Mouse (Mus musculus): ENCODE measurements at regions not wholly inside any gene's neighbourhood (a gene's known extent, or its start where the extent isn't known, plus 50 kb on each side); places are given as distances from the start of the nearest gene placed in this dataset.
"Not testable (repeated sequence)": the region's sequence is repeated elsewhere in the genome, so short reads cannot be mapped to it uniquely, and the experiment has no call there.

DNA sequence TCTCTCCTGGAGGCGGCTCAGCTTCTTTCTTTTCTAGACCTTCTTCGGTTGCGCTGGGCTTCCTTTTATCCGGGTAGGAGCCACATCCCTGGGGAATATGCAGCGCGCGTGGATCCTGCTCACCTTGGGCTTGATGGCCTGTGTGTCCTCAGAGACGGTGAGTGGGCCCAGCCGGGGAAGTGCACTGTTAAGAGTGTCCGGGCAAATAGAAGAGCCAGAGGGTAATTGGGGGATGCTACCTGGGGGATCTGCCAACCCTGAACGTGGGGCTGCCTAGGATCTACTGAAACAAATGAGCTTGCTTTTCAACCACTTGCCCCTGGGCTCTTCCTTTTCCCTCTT is 534.6 kb downstream of the Sema5a start:
- WGBS (ENCODE audit: insufficient replicate concordance): 15% methylated on average over 11 of the region's 11 CpGs
- peak overlapping the region; percentile 43 for H3K4me2 ChIP-seq (ENCODE audit: low read depth)
- H3K9me3 ChIP-seq (ENCODE audit: control insufficient read depth, low read length); H3K36me3 ChIP-seq (replicated peaks; ENCODE audit: control insufficient read depth, insufficient read depth, low read depth); H3K9ac ChIP-seq (replicated peaks); ATAC-seq (ENCODE audit: insufficient read depth); H3K4me1 ChIP-seq (replicated peaks; ENCODE audit: control insufficient read depth in 2 of 2, insufficient read depth in 2 of 2, low read length in 1 of 2); DNase-seq (ENCODE audit: low read depth in 3 of 3, low spot score in 3 of 3); H3K27ac ChIP-seq; H3K27me3 ChIP-seq (ENCODE audit: control insufficient read depth, insufficient read depth, low read length): not testable (repeated sequence)
- H3K4me3 ChIP-seq (ENCODE audit: insufficient read depth in 1 of 2, low read depth in 2 of 2, low read length in 2 of 2): peak overlapping the region; percentile 32 to 43; a peak in 2 of 4 replicates

DNA sequence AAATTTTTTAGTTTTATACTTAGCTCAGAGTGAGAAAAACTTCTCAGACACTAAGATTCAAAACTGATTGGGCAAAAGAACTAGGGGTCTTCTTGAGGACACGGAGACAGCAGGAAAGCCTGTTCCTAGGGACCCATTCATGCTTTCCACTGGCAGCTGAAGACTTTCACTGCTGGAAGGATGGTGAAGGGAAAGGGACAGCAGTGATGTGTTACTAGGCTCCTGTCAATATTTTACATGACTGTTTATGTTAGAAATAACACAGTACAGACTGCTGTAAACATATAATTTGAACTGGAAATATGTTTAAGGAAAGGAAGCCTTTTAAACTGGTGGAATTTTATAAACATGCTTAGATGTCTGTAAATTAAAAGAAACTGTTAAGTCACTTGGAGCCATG is 537.0 kb downstream of the Sema5a start:
- 62% methylated on average over 1 of the region's 1 CpGs for WGBS (ENCODE audit: insufficient replicate concordance)
- H3K9me3 ChIP-seq (ENCODE audit: control insufficient read depth, low read length); H3K9ac ChIP-seq (replicated peaks); H3K4me2 ChIP-seq (ENCODE audit: low read depth); H3K36me3 ChIP-seq (replicated peaks; ENCODE audit: control insufficient read depth, insufficient read depth, low read depth); H3K4me1 ChIP-seq (replicated peaks; ENCODE audit: control insufficient read depth in 2 of 2, insufficient read depth in 2 of 2, low read length in 1 of 2); H3K27ac ChIP-seq; H3K27me3 ChIP-seq (ENCODE audit: control insufficient read depth, insufficient read depth, low read length); H3K4me3 ChIP-seq (ENCODE audit: insufficient read depth in 1 of 2, low read depth in 2 of 2, low read length in 2 of 2); DNase-seq (ENCODE audit: low read depth in 3 of 3, low spot score in 3 of 3); ATAC-seq (ENCODE audit: insufficient read depth): not testable (repeated sequence)

DNA sequence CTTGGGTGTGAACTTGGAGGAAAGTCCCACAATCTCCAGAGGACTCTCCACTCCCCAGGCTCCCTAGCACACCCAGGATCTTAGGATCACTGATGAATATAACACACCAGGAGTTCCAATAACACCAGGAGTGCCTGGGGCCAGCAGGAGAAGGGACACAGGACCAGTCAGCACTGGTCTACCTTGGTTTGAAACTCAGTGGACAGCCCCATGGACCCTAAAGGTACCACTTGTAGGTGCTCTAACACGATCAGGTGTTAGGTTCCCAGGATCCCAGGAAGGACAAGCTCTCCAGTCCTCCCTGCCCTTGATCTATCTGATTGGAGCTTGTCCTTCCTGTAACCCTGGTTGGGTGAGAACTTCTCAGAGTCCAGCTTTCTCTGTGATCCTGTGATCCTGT is 554.6 kb downstream of the Sema5a start:
- WGBS (ENCODE audit: insufficient replicate concordance): 42% methylated on average over 1 of the region's 1 CpGs

DNA sequence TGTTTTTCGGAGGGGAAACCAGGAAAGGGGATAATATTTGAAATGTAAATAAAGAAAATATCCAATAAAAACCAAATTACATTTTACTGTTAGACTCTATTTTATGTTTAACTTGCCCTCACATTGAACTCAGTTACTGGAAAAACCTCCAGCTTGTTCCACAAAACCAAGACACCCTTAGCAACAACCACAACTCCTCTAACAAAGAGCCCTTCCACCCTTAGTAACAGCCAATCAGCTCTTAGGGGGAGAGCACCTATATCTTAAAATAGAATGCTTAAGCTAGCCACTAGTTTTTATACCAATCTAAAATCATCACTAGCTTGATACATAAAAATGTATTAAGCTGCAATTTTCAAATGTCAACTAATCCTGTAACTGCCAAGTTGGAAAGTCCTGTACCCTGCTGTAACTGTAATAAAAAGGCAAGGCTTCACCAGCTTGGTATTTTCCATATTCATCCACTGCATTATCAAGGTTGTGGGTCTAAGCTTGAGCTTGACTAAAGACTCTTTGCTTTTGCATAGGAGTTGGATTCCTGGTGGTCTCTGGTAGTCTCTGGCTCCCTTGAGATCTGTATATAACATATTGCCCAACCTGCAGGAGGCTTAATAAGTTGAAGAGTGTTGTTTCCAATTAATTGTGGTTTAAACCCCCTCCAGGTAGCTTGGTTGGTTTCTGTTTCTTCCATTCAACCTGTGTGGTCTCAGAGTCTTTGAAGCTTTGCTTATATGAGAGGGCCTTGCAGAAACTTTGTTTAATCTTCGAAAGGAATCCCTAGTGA is 566.4 kb downstream of the Sema5a start:
- no peak for TF ChIP-seq EP300 (IDR thresholded peaks at IDR 0.05; ENCODE audit: low read depth)
- Histone ChIP-seq H3K36me3 (replicated peaks; ENCODE audit: control insufficient read depth, insufficient read depth, low read depth) (no peaks in the 10 kb centered on the region), H3K27me3 (ENCODE audit: control insufficient read depth, insufficient read depth, low read length) (no peaks in the 10 kb centered on the region), H3K4me3 (ENCODE audit: insufficient read depth in 1 of 2, low read depth in 2 of 2, low read length in 2 of 2) (no peak overlapping the region), H3K9ac (replicated peaks) (no peak overlapping the region), H3K4me2 (ENCODE audit: low read depth) (no peak overlapping the region), H3K27ac (no peak overlapping the region), H3K4me1 (replicated peaks; ENCODE audit: control insufficient read depth in 2 of 2, insufficient read depth in 2 of 2, low read length in 1 of 2) (no peaks in the 10 kb centered on the region), H3K9me3 (ENCODE audit: control insufficient read depth, low read length) (no peaks in the 10 kb centered on the region)
- ATAC-seq (ENCODE audit: insufficient read depth) (no peak), DNase-seq (ENCODE audit: low read depth in 3 of 3, low spot score in 3 of 3) (no peak)
- 27% methylated on average over 2 of the region's 2 CpGs for WGBS (ENCODE audit: insufficient replicate concordance)

More for the DNA sequence above, 554.6 kb downstream of the Sema5a start:
- H3K27me3 ChIP-seq (ENCODE audit: control insufficient read depth, insufficient read depth, low read length): no peaks in the 10 kb centered on the region
- no peaks in the 10 kb centered on the region for H3K36me3 ChIP-seq (replicated peaks; ENCODE audit: control insufficient read depth, insufficient read depth, low read depth)
- no peaks in the 10 kb centered on the region for H3K9me3 ChIP-seq (ENCODE audit: control insufficient read depth, low read length)
- ATAC-seq (ENCODE audit: insufficient read depth) (no peak), DNase-seq (ENCODE audit: low read depth in 3 of 3, low spot score in 3 of 3) (no peak)
- no peak overlapping the region for H3K9ac ChIP-seq (replicated peaks)
- H3K4me2 ChIP-seq (ENCODE audit: low read depth): no peak overlapping the region
- no peak overlapping the region for H3K4me3 ChIP-seq (ENCODE audit: insufficient read depth in 1 of 2, low read depth in 2 of 2, low read length in 2 of 2)
- no peaks in the 10 kb centered on the region for H3K4me1 ChIP-seq (replicated peaks; ENCODE audit: control insufficient read depth in 2 of 2, insufficient read depth in 2 of 2, low read length in 1 of 2)
- TF ChIP-seq EP300 (IDR thresholded peaks at IDR 0.05; ENCODE audit: low read depth) (no peak), CTCF (IDR thresholded peaks at IDR 0.05; ENCODE audit: low read depth) (no peak)
- no peak overlapping the region for H3K27ac ChIP-seq

DNA sequence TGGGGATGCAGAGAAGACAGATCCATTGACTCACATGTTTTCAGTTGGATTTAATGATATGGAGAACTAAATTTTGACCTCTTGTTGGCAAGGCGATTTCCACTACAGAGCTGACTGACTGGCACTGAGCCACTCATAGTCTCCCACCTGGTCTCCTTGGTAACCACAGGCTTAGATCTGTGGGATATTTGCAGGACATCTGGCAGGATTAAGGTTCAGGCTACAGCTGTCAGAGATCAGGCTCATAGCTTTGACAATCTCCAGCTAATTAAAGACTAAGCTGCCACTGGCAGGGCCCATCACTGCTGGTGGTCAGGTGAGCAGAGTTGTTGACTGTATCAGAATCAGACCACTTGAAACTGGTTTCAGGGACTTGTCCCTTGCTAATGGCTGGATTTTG is 595.4 kb downstream of the Sema5a start:
- Histone ChIP-seq H3K4me1 (replicated peaks; ENCODE audit: control insufficient read depth in 2 of 2, insufficient read depth in 2 of 2, low read length in 1 of 2) (no peaks in the 10 kb centered on the region), H3K9ac (replicated peaks) (no peak overlapping the region), H3K27ac (no peak overlapping the region), H3K27me3 (ENCODE audit: control insufficient read depth, insufficient read depth, low read length) (no peaks in the 10 kb centered on the region), H3K4me2 (ENCODE audit: low read depth) (no peak overlapping the region), H3K36me3 (replicated peaks; ENCODE audit: control insufficient read depth, insufficient read depth, low read depth) (no peaks in the 10 kb centered on the region), H3K4me3 (ENCODE audit: insufficient read depth in 1 of 2, low read depth in 2 of 2, low read length in 2 of 2) (no peak overlapping the region), H3K9me3 (ENCODE audit: control insufficient read depth, low read length) (no peaks in the 10 kb centered on the region)
- TF ChIP-seq CTCF (IDR thresholded peaks at IDR 0.05; ENCODE audit: low read depth) (no peak), EP300 (IDR thresholded peaks at IDR 0.05; ENCODE audit: low read depth) (no peak)
- DNase-seq (ENCODE audit: low read depth in 3 of 3, low spot score in 3 of 3) (no peak), ATAC-seq (ENCODE audit: insufficient read depth) (no peak)
- WGBS (ENCODE audit: insufficient replicate concordance): 68% methylated on average over 1 of the region's 1 CpGs

Data from liver, embryonic 14.5 days (tissue).